Mouse (Mus musculus): Measurements from ENCODE around the gene Pde2a. TPM values are rescaled to one million over a fixed set of nuclear protein-coding genes. Genes with fewer than 3 reads are reported as not detected.

The Pde2a gene
- polyA plus RNA-seq, 1 experiment from 2014 or later: 0.10 TPM

DNA sequence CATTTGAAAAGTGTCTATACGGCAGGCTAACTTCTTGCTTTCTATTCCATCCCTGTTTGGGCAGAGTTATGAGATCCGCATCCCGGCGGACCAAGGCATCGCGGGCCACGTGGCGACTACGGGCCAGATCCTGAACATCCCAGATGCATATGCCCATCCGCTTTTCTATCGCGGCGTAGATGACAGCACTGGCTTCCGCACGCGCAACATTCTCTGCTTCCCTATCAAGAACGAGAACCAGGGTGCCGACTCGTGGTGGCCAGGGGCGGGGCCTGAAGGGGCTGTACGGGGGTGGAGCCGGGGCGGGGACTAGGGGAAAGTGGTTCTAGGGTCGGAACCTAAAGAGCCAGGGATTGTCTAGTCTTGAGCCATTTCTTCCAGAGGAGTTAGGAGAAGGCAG is 83.0 kb downstream of the Pde2a start:
- no peak for TF ChIP-seq CTCF (IDR thresholded peaks at IDR 0.05)
- DNase-seq (ENCODE audit: low read depth, low spot score) (no peak), ATAC-seq (no peak)
- in situ Hi-C loops (cut with MboI; ENCODE audit: low pct_unique_long_range_greater_than_20kb): loop anchor here (5.0 to 25.0 kb wide), 3 partner anchors 62 to 442 kb away; partner anchors contain the start of gene Gm45837
- H3K27me3 ChIP-seq: no peaks in the 10 kb centered on the region
- POLR2A ChIA-PET: no interaction called here
- CTCF ChIA-PET: interaction anchor here (1.8 to 3.3 kb wide), 2 partner anchors 92 kb away, joined by 6 to 25 read pairs; no protein-coding TSS in a partner anchor

- H3K27me3 ChIP-seq: no peaks in the 10 kb centered on the region
- ChIA-PET POLR2A (interaction anchor here (0.7 kb wide), 1 partner anchor 440 kb away, joined by 3 read pairs; no protein-coding TSS in a partner anchor), CTCF (no interaction called here)
- ATAC-seq (no peak), DNase-seq (ENCODE audit: low read depth, low spot score) (no peak)
- no peak for TF ChIP-seq CTCF (IDR thresholded peaks at IDR 0.05)
- in situ Hi-C loops (cut with MboI; ENCODE audit: low pct_unique_long_range_greater_than_20kb): loop anchor here (10.0 to 25.0 kb wide), 2 partner anchors 94 to 447 kb away; partner anchors contain the start of gene Gm45837
These were observed 87.7 kb downstream of the Pde2a start for GRCm38 (mm10) chr7:101509212-101509611.

DNA sequence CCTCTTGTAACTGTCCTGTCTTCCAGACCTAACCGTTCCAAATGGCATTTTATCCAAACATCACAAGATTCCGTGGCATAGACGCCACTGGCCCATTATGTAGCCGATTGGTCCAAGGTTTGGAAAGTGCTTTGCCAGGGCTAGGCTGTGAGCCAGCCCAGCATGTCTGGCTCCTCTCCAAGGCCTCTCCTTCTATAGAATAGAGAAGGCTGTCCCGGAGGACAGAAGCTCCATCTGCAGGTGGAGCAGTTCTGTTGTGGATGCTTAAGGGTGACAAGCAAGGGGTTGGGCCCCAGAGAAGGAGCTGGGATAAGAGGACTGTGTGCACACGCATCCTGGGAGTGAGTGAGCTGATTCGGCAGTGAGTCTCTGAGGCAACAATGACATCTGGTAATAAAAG is 92.2 kb downstream of the Pde2a start:
- DNase-seq (ENCODE audit: low read depth, low spot score): no peak
- H3K27me3 ChIP-seq: peaks cover 6% of the 10 kb centered on the region
- ChIA-PET CTCF (no interaction called here), POLR2A (no interaction called here)
- in situ Hi-C loops (cut with MboI; ENCODE audit: low pct_unique_long_range_greater_than_20kb): loop anchor here (25.0 kb wide), 1 partner anchor 451 kb away; no protein-coding TSS in a partner anchor
- TF ChIP-seq CTCF (IDR thresholded peaks at IDR 0.05): no peak
- no peak for ATAC-seq

GRCm38 (mm10) chr7:101514768-101515167 is 93.3 kb downstream of the Pde2a start:
- CTCF ChIA-PET: interaction anchor here (1.0 kb wide), 1 partner anchor 23 kb away, joined by 3 read pairs; no protein-coding TSS in a partner anchor
- peaks cover 6% of the 10 kb centered on the region for H3K27me3 ChIP-seq
- TF ChIP-seq CTCF (IDR thresholded peaks at IDR 0.05): no peak
- DNase-seq (ENCODE audit: low read depth, low spot score): no peak
- in situ Hi-C loops (cut with MboI; ENCODE audit: low pct_unique_long_range_greater_than_20kb): loop anchor here (25.0 kb wide), 1 partner anchor 452 kb away; no protein-coding TSS in a partner anchor
- no peak for ATAC-seq
- POLR2A ChIA-PET: interaction anchor here (0.7 kb wide), 1 partner anchor 10 kb away, joined by 3 read pairs; no protein-coding TSS in a partner anchor

DNA sequence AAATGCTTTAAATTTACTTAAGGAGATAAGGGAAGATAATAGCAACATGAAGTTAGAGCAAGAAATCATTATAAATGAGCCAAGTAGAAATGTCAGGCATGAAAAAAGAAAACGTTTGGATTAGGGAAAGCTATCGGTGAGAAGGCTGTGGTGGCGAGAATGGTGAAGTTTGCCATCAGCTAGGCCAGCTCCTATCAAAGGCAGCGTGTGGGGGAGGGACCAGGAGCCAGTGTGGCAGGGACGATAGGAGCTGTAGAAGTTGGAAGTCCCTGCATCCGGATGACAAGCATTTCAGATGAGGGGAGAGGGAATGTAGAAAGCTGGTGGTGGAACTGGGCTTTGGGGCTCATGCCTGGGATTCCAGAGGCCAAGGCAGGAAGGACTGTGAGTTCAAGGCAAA is 93.8 kb downstream of the Pde2a start:
- no peak for TF ChIP-seq CTCF (IDR thresholded peaks at IDR 0.05)
- ChIA-PET POLR2A (interaction anchor here (0.7 kb wide), 1 partner anchor 10 kb away, joined by 3 read pairs; no protein-coding TSS in a partner anchor), CTCF (interaction anchor here (1.0 kb wide), 1 partner anchor 22 kb away, joined by 3 read pairs; no protein-coding TSS in a partner anchor)
- DNase-seq (ENCODE audit: low read depth, low spot score) (no peak), ATAC-seq (no peak)
- H3K27me3 ChIP-seq: peaks cover 6% of the 10 kb centered on the region
- in situ Hi-C loops (cut with MboI; ENCODE audit: low pct_unique_long_range_greater_than_20kb): loop anchor here (25.0 kb wide), 1 partner anchor 453 kb away; no protein-coding TSS in a partner anchor

DNA sequence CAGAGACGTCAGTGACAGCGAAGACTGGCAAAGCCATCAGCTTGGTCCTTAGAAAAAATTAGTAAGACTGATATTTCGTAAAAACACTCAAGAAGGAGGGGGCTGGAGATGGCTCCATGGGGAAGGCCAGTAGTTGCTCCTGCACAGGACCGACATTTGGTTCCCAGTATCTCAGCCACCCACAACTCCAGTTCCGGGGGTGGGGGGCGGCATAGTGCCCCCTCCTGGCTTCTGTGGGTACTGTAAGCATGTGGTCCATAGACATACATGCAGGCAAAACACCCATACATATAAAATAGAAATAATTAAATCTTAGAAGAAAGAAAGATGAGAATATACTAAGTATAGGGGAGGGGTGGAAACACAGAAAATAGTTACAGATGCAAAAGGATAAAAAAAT is 95.0 kb downstream of the Pde2a start:
- DNase-seq (ENCODE audit: low read depth, low spot score): no peak
- ChIA-PET POLR2A (no interaction called here), CTCF (no interaction called here)
- in situ Hi-C loops (cut with MboI; ENCODE audit: low pct_unique_long_range_greater_than_20kb): loop anchor here (25.0 kb wide), 1 partner anchor 454 kb away; no protein-coding TSS in a partner anchor
- TF ChIP-seq CTCF (IDR thresholded peaks at IDR 0.05): no peak
- H3K27me3 ChIP-seq: peaks cover 6% of the 10 kb centered on the region
- no peak for ATAC-seq

GRCm38 (mm10) chr7:101521696-101522095 is 100.2 kb downstream of the Pde2a start:
- TF ChIP-seq CTCF (IDR thresholded peaks at IDR 0.05): no peak
- POLR2A ChIA-PET: no interaction called here
- no peak for DNase-seq (ENCODE audit: low read depth, low spot score)
- ATAC-seq: no peak
- in situ Hi-C loops (cut with MboI; ENCODE audit: low pct_unique_long_range_greater_than_20kb): loop anchor here (25.0 kb wide), 1 partner anchor 459 kb away; no protein-coding TSS in a partner anchor
- CTCF ChIA-PET: no interaction called here
- peaks cover 2% of the 10 kb centered on the region for H3K27me3 ChIP-seq

- in situ Hi-C loops (cut with MboI; ENCODE audit: low pct_unique_long_range_greater_than_20kb): loop anchor here (25.0 kb wide), 1 partner anchor 461 kb away; no protein-coding TSS in a partner anchor
- DNase-seq (ENCODE audit: low read depth, low spot score) (no peak), ATAC-seq (no peak)
- TF ChIP-seq CTCF (IDR thresholded peaks at IDR 0.05): no peak
- H3K27me3 ChIP-seq: peaks cover under 1% of the 10 kb centered on the region
- POLR2A ChIA-PET: no interaction called here
- CTCF ChIA-PET: no interaction called here
These were observed 101.7 kb downstream of the Pde2a start for GRCm38 (mm10) chr7:101523205-101523604.

- in situ Hi-C loops (cut with MboI; ENCODE audit: low pct_unique_long_range_greater_than_20kb): no loop called here
- no peak for ATAC-seq
- POLR2A ChIA-PET: no interaction called here
- CTCF ChIA-PET: no interaction called here
- no peak for DNase-seq (ENCODE audit: low read depth, low spot score)
- H3K27me3 ChIP-seq: peaks cover 4% of the 10 kb centered on the region
- TF ChIP-seq CTCF (IDR thresholded peaks at IDR 0.05): no peak
These were observed 105.0 kb downstream of the Pde2a start for GRCm38 (mm10) chr7:101526484-101526883.

DNA sequence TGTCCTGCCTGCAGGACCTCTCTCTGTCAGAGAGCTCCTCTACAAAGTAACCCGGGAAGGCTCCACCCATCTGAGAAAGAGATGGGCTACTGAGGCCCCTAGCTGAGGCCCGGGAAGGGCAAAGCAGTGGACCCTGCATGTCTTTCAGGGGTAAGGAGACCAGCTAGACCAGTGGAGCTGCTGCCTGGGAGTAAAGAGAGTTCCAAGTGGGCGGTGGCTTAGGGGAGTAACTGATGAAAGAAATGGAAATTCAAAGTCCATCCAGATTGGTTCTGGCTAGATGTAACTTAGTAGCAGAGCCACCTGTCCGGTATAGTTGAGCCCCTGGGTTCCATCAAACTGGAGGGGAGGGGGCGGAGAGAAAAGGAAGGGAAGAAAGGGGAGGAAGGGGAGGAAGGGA is 112.9 kb downstream of the Pde2a start:
- ChIA-PET POLR2A (no interaction called here), CTCF (no interaction called here)
- peaks cover 14% of the 10 kb centered on the region for H3K27me3 ChIP-seq
- ATAC-seq (no peak), DNase-seq (ENCODE audit: low read depth, low spot score) (no peak)
- TF ChIP-seq CTCF (IDR thresholded peaks at IDR 0.05): no peak
- in situ Hi-C loops (cut with MboI; ENCODE audit: low pct_unique_long_range_greater_than_20kb): no loop called here

DNA sequence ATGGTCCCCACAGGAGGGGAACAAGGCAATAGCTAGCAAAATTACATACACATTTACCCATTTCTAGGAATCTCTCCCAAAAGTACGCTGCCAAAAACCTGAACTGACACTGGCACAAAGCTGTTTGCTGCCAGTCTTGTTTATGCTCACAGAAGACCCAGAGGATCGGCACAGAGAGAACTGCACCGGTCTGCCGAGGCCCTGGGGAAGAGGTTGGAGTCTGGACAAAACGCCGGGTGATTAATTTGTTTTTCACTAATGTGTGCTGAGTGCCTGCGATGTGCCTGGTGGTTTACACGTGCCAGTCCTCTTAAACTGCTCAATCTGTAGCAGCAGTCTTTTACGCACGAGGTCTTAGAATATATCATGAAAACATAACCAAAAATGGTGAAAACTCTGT is 113.6 kb downstream of the Pde2a start:
- in situ Hi-C loops (cut with MboI; ENCODE audit: low pct_unique_long_range_greater_than_20kb): no loop called here
- DNase-seq (ENCODE audit: low read depth, low spot score) (no peak), ATAC-seq (no peak)
- CTCF ChIA-PET: no interaction called here
- POLR2A ChIA-PET: no interaction called here
- H3K27me3 ChIP-seq: peaks cover 17% of the 10 kb centered on the region
- no peak for TF ChIP-seq CTCF (IDR thresholded peaks at IDR 0.05)

Data from Patski (cell line).